Mouse (Mus musculus) hindbrain, embryonic 15.5 days (tissue): ENCODE results near the gene Sf3a2. TPM values are rescaled to one million over a fixed set of nuclear protein-coding genes. Genes with fewer than 3 reads are reported as not detected.

Experiments used
- ATAC-seq: fragments of 200-750 bp; cut with Nextera tagmentation; 2 replicates; pipeline ENCODE4 v1.8.0; 2017; ENCODE audit warnings: low read depth, moderate number of reproducible peaks, moderate TSS enrichment; ENCODE audit not compliant: low FRiP score
- H3K27ac ChIP-seq: fragments of 300-500 bp; sonication (generic); replicated peaks from 2 replicates; pipeline ENCODE4 v1.5.1; 2015; ENCODE audit warnings: mild to moderate bottlenecking, inconsistent platforms
- H3K27me3 ChIP-seq: fragments of 300-500 bp; sonication (generic); 2 replicates; pipeline ENCODE4 v1.6.1; 2015; ENCODE audit warnings: control low read depth, inconsistent platforms
- H3K36me3 ChIP-seq: fragments of 300-500 bp; sonication (generic); 2 replicates; pipeline ENCODE4 v1.6.1; 2015; ENCODE audit warnings: control low read depth, inconsistent platforms
- H3K4me1 ChIP-seq: fragments of 300-500 bp; sonication (generic); replicated peaks from 2 replicates; pipeline ENCODE4 v1.6.1; 2015; ENCODE audit warnings: control low read depth, inconsistent platforms
- H3K4me2 ChIP-seq: fragments of 300-500 bp; sonication (generic); 2 replicates; pipeline ENCODE4 v1.6.1; 2015; ENCODE audit warnings: moderate library complexity, mild to moderate bottlenecking, inconsistent platforms
- H3K4me3 ChIP-seq: fragments of 300-500 bp; sonication (generic); 2 replicates; pipeline ENCODE4 v1.5.1; 2015; ENCODE audit warnings: mild to moderate bottlenecking, inconsistent platforms
- H3K9ac ChIP-seq: fragments of 300-500 bp; sonication (generic); 2 replicates; pipeline ENCODE4 v1.6.1; 2015; ENCODE audit warnings: inconsistent platforms
- H3K9me3 ChIP-seq: fragments of 300-500 bp; sonication (generic); 2 replicates; pipeline ENCODE4 v1.6.1; 2016; ENCODE audit warnings: control low read depth, inconsistent platforms
- WGBS: fragments of 180-500 bp; shearing (Covaris S2); methylation state at CpG from one replicate; pipeline ENCODE4 v1.1.7; 2015; 5-methylcytosine and 5-hydroxymethylcytosine counted together
- polyA plus RNA-seq: library from polyadenylated mRNA; unstranded; fragments of >200 nt; fragmentation: Nextera tagmentation; extraction: Ambion mirVana; gene quantifications from 2 replicates; pipeline ENCODE4 v1.2.1, GENCODE M21; 2015

Sf3a2 gene
- polyA plus RNA-seq, 1 experiment from 2014 or later = 67.4 TPM

DNA sequence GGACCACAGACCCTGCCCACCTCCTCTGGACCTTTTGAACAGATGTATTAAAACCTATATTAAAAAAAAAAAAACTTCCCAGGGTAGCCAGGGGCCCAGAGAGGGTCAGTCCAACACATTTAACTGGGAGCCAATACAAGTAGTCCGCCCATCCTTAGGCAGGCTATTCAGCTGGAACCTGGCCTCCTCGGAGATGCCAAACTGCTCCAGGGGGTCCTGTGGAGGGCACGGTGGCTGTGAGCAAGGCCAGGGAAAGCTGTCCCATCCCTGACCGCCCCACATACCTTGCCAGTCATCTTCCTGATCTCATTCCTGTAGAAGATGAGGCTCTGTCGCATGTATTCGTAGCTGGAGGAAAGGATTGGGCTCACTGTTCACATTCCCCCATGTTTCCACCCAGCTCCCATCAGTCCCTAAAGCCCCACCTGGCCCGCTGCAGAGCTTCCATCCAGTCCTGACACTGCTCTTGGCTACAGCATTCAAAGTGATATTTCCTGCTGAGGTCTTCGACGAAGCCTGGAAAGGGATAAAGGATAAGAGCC is 1.6 kb upstream of the Sf3a2 start:
- peak overlapping the region; percentile 96 for H3K4me3 ChIP-seq

DNA sequence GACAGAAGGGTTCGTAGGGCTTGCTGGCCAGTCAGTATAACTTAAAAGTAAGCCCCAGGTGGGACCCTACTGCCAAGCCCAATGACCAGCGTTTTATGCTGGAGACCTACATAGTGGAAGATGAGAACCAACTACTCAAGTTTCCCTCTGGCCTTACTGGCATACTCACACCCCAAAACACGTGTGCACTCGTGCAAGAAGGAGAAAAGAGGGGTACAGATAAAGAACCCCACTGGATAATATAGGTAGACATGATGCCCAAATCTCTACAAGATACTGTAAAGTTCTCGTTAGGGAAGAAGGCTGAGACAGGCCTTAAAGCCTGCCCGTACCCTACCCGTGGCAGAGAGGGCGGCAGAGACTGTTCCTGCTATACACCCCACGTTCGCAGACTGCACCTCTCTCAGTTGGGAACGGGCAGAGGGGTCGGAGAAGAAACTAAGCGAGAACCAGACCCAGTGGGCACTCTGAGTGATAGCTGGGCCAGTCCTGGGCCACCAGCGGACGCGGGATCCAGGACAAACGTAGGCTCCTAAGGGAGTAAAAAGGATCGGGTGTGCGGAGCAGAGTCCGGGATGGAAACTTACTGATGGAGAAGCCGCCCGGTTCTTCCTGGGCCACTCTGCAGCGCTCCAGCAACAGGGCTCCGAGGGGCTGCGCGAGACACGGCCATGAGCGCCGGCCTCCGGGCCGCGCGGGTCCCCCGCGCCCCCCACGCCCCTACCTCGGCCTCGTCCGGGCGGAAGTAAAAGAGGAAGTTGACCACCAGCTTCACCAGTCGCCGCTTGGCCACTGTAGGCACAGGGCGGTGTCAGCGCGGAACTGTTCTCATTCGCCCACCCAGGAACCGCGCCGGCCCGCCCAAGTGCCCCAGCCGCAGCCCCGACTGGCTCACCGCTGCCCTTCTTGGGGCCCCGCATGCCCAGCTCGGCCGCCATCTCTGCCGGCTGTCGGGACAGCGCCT is 530 bp upstream of the Sf3a2 start:
- Histone ChIP-seq H3K36me3 (peaks cover 46% of the 10 kb centered on the region), H3K27me3 (no peaks in the 10 kb centered on the region), H3K4me3 (peak overlapping the region; percentile 96), H3K4me2 (peak overlapping the region; percentile 82), H3K4me1 (peaks cover 35% of the 10 kb centered on the region), H3K9me3 (no peaks in the 10 kb centered on the region), H3K9ac (peak overlapping the region; percentile 99), H3K27ac (peak overlapping the region; percentile 99)
- peak; percentile 77 for ATAC-seq
- 3% methylated on average over 53 of the region's 59 CpGs for WGBS

More for the DNA sequence above, 1.6 kb upstream of the Sf3a2 start:
- Histone ChIP-seq H3K27ac (no peak overlapping the region), H3K36me3 (peaks cover 46% of the 10 kb centered on the region), H3K9ac (peak overlapping the region; percentile 99; the same call in 1 of the 2 replicates), H3K4me2 (peak overlapping the region; percentile 82), H3K9me3 (no peaks in the 10 kb centered on the region), H3K27me3 (no peaks in the 10 kb centered on the region), H3K4me1 (peaks cover 35% of the 10 kb centered on the region)
- ATAC-seq = no peak
- WGBS = 81% methylated on average over 9 of the region's 9 CpGs

DNA sequence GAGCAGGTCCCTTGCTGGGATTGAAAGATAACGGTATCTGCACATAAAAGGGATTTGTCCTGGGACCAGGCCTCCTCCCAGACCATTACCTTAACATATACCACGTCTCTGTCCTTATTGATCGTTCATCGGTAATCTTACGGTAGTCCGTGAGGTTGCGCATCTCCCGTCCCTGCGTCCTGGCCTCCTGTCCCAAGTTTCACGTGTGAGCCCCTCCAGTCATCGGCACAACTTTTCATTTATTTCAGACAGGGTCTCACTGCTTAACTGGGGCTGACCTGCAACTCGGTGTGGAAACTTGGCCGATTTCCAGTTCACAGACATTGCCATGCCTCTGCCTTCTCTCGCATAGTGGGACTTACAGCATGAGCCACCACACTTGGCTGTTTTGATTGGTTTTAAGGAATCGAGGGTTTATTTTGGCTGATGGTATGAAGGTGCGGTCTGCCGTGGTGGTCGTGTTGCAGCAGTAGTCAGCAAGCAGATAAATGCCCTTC is 1.1 kb downstream of the Sf3a2 start:
- Histone ChIP-seq H3K36me3 (peaks cover 44% of the 10 kb centered on the region), H3K9me3 (no peaks in the 10 kb centered on the region), H3K4me3 (peak overlapping the region; percentile 96), H3K4me1 (peaks cover 35% of the 10 kb centered on the region), H3K27me3 (no peaks in the 10 kb centered on the region), H3K27ac (peak overlapping the region; percentile 99), H3K9ac (peak overlapping the region; percentile 99), H3K4me2 (peak overlapping the region; percentile 82)
- 3% methylated on average over 18 of the region's 18 CpGs for WGBS
- ATAC-seq = no peak

DNA sequence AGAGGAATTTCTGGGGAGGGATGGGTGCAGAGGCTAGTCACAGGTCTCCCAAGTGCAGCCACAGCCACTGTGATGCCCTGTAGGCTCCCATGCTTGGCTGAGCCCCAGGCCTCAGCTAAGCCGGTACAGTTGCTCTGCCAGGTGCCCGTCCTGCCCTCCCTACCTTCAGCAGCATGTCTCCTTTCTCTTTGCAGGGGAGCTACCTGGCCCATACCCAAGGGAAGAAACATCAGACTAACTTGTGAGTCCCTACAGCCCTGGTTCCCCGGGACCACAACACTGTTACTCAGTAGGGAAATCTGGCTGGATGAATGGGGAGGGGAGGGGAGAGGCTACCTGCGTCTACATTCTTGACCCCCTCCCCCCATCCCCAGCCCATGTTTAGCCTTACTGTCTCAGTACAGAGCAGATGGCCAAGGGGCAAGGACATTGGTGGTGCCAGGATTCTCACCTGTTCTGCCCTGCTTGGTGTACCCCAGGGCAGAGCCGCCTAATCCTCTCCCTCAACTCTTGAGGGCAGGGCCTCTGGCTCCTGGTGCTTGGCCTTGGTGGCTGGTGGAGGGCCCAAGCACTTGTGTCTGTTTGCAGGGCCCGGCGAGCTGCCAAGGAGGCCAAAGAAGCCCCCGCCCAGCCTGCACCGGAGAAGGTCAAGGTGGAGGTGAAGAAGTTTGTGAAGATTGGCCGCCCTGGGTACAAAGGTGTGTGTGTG is 4.4 kb downstream of the Sf3a2 start:
- H3K27ac ChIP-seq = no peak overlapping the region

DNA sequence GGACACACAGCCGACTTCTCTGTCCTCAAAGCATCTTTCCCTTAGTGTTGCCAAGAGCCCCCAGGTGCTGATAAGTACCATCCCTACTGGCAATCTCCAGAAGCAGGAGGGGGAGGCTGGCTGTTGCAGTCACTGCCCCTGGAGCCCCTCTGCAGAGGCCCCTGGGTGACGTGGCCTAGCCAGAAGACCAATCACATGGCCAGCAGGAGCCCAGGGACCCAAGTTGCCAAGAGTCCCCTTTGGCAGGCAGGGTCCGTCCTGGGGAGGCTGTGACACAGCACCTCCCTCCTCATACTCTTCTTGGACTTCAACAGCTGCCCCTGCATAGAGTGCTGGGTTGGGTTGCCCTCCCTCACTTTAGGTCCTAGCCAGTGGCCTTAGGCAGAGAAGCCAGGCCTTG is 5.0 kb downstream of the Sf3a2 start:
- no peak overlapping the region for H3K9ac ChIP-seq
- H3K27ac ChIP-seq = no peak overlapping the region
- H3K36me3 ChIP-seq = peaks cover 37% of the 10 kb centered on the region
- H3K4me1 ChIP-seq = peaks cover 40% of the 10 kb centered on the region
- H3K4me2 ChIP-seq = no peak overlapping the region
- H3K27me3 ChIP-seq = no peaks in the 10 kb centered on the region; the same call in 1 of the 2 replicates
- ATAC-seq = no peak
- H3K4me3 ChIP-seq = no peak overlapping the region
- 90% methylated on average over 3 of the region's 3 CpGs for WGBS
- H3K9me3 ChIP-seq = no peaks in the 10 kb centered on the region

More for the DNA sequence above, 4.4 kb downstream of the Sf3a2 start:
- H3K9me3 ChIP-seq = no peaks in the 10 kb centered on the region
- ATAC-seq = no peak
- H3K27me3 ChIP-seq = no peaks in the 10 kb centered on the region; the same call in 1 of the 2 replicates
- H3K4me1 ChIP-seq = peaks cover 34% of the 10 kb centered on the region
- no peak overlapping the region for H3K4me2 ChIP-seq
- H3K36me3 ChIP-seq = peaks cover 37% of the 10 kb centered on the region
- 88% methylated on average over 10 of the region's 10 CpGs for WGBS
- no peak overlapping the region for H3K9ac ChIP-seq
- H3K4me3 ChIP-seq = no peak overlapping the region

DNA sequence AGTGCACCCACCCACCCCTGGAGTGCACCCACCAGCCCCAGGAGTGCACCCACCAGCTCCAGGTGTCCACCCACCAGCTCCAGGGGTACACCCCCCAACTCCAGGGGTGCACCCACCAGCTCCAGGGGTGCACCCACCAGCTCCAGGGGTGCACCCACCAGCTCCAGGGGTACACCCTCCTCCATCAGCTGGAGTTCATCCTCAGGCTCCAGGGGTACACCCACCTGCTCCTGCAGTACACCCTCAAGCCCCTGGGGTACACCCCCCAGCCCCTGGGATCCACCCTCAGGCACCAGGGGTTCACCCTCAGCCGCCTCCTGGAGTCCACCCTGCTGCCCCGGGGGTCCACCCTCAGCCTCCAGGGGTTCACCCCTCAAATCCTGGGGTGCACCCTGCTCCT is 6.3 kb downstream of the Sf3a2 start:
- H3K36me3 ChIP-seq = peaks cover 37% of the 10 kb centered on the region

DNA sequence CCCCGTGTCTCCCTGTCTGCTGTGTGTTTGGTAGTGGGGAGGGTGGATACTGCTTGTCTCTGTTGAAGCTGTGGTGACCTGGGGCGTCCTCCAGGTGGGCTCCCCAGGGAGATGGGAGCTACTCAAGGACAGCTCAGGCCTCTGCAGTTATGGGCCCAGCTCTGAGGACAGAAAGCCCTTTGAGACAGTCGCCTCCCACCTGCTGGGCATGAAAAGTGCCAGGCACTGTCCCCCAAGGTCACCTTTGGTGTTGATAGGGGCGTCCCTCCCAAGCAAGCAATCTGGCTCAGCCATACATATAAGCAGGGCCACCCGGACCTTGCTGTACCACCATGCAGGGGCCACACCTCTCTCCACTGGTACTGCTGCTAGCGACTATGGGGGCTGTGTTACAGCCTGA is 6.9 kb downstream of the Sf3a2 start, which contains the start of gene Amh:
TSS of gene Amh (plus strand) at position 328 of the 400 bp plus-strand sequence.
- no peak within 1 kb of the TSS for H3K27ac ChIP-seq
- peaks cover 44% of the 10 kb centered on the region for H3K4me1 ChIP-seq
- peaks cover 37% of the 10 kb centered on the region for H3K36me3 ChIP-seq
- no peak within 1 kb of the TSS for H3K9ac ChIP-seq
- H3K4me3 ChIP-seq = no peak within 1 kb of the TSS
- WGBS = 79% methylated on average over 6 of the region's 6 CpGs
- no peaks in the 10 kb centered on the region for H3K9me3 ChIP-seq
- no peak within 1 kb of the TSS for H3K4me2 ChIP-seq
- peaks cover 16% of the 10 kb centered on the region for H3K27me3 ChIP-seq
- no peak for ATAC-seq

More for the DNA sequence above, 6.3 kb downstream of the Sf3a2 start:
- Histone ChIP-seq H3K4me2 (no peak overlapping the region), H3K4me1 (peaks cover 49% of the 10 kb centered on the region), H3K27me3 (peaks cover 12% of the 10 kb centered on the region), H3K4me3 (no peak overlapping the region), H3K27ac (no peak overlapping the region), H3K9me3 (no peaks in the 10 kb centered on the region), H3K9ac (no peak overlapping the region)
- no peak for ATAC-seq
- whole genome bisulfite sequencing = 100% methylated on average over 2 of the region's 2 CpGs

DNA sequence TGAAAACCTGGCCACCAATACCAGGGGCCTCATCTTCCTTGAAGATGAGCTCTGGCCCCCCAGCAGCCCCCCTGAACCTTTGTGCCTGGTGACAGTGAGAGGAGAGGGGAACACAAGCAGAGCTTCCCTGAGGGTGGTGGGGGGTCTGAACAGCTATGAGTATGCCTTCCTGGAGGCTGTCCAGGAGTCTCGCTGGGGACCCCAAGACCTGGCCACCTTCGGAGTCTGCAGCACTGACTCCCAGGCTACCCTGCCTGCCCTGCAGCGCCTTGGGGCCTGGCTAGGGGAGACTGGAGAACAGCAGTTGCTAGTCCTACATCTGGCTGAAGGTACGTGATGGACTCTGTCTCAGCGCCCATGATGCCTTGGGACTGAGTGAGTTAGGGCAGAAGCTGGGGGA is 7.3 kb downstream of the Sf3a2 start:
- ATAC-seq = no peak
- 82% methylated on average over 5 of the region's 5 CpGs for WGBS
- Histone ChIP-seq H3K4me3 (no peak overlapping the region), H3K4me2 (no peak overlapping the region), H3K9me3 (no peaks in the 10 kb centered on the region), H3K27me3 (peaks cover 20% of the 10 kb centered on the region), H3K36me3 (peaks cover 37% of the 10 kb centered on the region), H3K27ac (no peak overlapping the region), H3K9ac (no peak overlapping the region), H3K4me1 (peaks cover 44% of the 10 kb centered on the region)

DNA sequence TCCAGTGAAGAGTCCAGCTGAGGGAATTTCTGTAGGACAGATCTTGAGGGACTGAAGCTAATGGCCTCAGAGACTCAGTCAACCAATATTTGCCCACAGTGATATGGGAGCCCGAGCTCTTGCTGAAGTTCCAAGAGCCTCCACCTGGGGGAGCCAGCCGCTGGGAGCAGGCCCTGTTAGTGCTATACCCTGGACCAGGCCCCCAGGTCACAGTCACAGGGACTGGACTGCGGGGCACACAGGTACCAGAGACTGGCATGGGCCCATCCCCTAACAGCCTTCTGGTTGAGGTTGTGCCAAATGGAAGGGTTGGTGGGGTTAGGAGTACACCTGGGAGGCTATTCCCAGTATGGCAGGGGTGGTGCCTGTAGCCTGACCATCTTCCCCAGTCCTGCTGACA is 7.9 kb downstream of the Sf3a2 start:
- Histone ChIP-seq H3K27me3 (peaks cover 26% of the 10 kb centered on the region), H3K4me3 (no peak overlapping the region), H3K9ac (0 out of 2 replicates have a peak overlapping the region, but pooled peaks have one; percentile 59), H3K36me3 (peaks cover 37% of the 10 kb centered on the region), H3K9me3 (no peaks in the 10 kb centered on the region), H3K4me2 (no peak overlapping the region), H3K4me1 (peaks cover 42% of the 10 kb centered on the region), H3K27ac (no peak overlapping the region)
- WGBS = 15% methylated on average over 3 of the region's 3 CpGs
- ATAC-seq = peak; percentile 7; the same call in 1 of the 2 replicates

DNA sequence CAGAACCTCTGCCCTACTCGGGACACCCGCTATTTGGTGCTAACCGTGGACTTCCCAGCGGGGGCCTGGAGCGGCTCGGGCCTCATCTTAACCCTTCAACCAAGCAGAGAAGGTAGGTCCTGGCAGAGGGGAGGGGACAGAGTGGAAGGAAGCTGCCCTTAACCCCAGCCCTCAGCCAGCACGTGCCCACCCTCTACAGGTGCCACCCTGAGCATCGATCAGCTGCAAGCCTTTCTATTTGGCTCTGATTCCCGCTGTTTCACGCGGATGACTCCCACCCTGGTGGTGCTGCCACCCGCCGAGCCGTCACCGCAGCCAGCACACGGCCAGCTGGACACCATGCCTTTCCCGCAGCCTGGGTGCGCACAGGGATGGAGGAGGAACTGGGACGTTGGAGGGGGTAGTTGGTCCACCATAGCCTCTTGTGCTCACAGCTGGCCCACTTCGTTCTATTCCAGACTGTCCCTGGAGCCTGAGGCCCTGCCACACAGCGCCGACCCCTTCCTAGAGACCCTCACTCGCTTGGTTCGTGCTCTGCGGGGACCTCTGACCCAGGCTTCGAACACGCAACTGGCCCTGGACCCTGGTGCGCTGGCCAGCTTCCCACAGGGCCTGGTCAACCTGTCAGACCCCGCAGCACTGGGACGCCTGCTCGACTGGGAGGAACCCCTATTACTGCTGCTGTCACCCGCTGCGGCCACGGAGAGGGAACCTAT is 8.5 kb downstream of the Sf3a2 start:
- WGBS = 37% methylated on average over 34 of the region's 34 CpGs
- H3K27me3 ChIP-seq = peaks cover 28% of the 10 kb centered on the region

DNA sequence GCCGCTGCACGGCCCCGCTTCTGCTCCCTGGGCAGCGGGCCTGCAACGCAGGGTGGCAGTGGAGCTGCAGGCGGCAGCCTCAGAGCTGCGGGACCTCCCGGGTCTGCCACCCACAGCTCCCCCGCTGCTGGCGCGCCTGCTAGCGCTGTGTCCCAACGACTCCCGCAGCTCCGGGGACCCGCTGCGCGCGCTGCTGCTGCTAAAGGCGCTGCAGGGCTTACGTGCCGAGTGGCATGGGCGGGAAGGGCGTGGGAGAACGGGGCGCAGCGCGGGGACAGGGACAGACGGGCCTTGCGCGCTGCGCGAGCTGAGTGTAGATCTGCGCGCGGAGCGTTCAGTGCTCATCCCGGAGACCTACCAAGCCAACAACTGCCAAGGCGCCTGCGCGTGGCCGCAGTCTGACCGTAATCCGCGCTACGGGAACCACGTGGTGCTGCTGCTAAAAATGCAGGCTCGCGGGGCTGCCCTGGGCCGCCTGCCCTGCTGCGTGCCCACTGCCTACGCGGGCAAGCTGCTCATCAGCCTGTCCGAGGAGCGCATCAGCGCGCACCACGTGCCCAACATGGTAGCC is 9.1 kb downstream of the Sf3a2 start:
- H3K4me3 ChIP-seq = peak overlapping the region; percentile 46
- H3K4me2 ChIP-seq = peak overlapping the region; percentile 92
- no peaks in the 10 kb centered on the region for H3K9me3 ChIP-seq
- ATAC-seq = peak; percentile 85
- H3K9ac ChIP-seq = peak overlapping the region; percentile 59
- peaks cover 28% of the 10 kb centered on the region for H3K27me3 ChIP-seq
- H3K4me1 ChIP-seq = peaks cover 42% of the 10 kb centered on the region
- H3K27ac ChIP-seq = peak overlapping the region; percentile 87
- H3K36me3 ChIP-seq = peaks cover 26% of the 10 kb centered on the region
- 1% methylated on average over 58 of the region's 58 CpGs for WGBS

More for the DNA sequence above, 8.5 kb downstream of the Sf3a2 start:
- Histone ChIP-seq H3K9ac (peak overlapping the region; percentile 59), H3K4me3 (peak overlapping the region; percentile 46), H3K4me1 (peaks cover 42% of the 10 kb centered on the region), H3K9me3 (no peaks in the 10 kb centered on the region), H3K27ac (peak overlapping the region; percentile 87), H3K36me3 (peaks cover 33% of the 10 kb centered on the region), H3K4me2 (peak overlapping the region; percentile 92)
- ATAC-seq = peak; percentile 6; the same call in 1 of the 2 replicates
